Mouse (Mus musculus): Measurements from ENCODE around the gene Taar4.

Gene Taar4

DNA sequence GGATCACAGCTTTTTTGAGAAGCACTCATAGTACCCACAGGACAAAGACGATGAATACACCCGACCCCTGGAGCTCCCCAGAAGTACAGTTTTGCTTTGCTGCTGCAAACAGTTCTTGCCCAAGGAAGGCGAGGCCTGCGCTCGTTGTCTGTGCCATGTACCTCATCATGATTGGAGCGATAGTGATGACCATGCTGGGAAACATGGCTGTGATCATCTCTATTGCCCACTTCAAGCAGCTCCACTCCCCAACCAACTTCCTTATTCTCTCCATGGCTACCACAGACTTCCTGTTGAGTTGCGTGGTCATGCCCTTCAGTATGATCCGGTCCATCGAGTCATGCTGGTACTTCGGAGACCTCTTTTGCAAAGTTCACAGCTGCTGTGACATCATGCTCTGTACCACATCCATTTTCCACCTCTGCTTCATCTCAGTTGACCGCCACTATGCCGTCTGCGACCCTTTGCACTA is at the start of gene Taar4:
Taar4 (plus strand) TSS at position 51 of the 472 bp plus-strand sequence.
- no peak for DNase-seq

DNA sequence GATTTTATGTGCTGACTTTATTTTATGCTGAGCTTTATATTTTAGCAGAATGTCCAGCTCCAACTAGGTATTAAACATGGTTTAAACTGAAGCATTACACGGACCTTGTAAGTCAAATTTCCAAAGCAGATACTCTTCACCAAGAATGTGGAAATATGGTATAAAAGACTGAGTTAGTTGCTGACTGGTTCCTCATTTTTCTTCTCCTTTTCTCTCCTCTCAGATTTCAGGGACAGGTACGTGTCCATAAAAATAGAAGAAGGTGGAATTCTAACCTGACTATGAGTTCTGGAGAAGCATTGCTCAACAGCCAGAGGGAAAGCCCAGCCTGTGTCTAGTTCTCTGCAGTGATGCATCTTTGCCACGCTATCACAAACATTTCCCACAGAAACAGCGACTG is 40.2 kb upstream of the Taar4 start, which contains the start of gene Taar1:
Taar1 (plus strand) TSS at position 301 of the 400 bp plus-strand sequence.
- DNase-seq, result no peak

DNA sequence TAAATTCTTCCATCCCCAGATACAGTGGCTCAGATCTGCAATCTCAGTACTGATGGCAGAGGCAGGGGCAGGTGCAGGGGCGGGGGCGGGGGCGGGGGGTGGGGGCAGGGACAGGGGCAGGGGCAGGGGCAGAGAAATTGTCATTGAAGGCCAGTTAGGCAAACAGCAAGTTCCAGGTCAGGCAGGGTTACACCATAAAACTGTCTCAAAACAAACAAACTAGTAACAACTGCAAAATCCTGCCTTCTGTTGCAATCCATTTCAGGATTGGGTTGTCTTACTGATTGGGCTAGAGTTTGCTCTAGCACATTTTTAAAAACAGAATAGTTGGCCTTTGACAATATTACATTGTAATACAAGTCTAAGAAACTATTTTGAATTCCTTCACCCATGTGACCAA is 37.8 kb upstream of the Taar4 start:
- DNase-seq, result no peak

DNA sequence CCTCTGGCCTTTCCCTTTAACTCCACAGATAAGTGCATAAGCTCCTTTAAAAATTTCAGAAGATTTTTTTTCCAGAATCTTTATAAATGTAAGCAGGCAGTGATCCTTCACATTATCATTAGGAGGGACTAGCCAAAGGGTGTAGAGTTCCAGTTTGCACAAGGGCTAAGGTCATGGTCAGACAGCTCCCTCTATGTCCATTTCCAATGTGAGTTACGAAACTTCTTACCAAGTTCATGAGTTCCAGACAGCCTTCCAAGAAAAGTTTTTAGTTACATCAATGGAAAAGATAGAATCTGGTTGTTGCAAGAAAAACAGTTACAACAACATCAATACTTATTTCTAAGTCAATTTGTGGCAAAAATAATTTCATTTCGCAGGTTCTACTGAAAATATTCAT is 36.4 kb upstream of the Taar4 start:
- DNase-seq, result no peak

DNA sequence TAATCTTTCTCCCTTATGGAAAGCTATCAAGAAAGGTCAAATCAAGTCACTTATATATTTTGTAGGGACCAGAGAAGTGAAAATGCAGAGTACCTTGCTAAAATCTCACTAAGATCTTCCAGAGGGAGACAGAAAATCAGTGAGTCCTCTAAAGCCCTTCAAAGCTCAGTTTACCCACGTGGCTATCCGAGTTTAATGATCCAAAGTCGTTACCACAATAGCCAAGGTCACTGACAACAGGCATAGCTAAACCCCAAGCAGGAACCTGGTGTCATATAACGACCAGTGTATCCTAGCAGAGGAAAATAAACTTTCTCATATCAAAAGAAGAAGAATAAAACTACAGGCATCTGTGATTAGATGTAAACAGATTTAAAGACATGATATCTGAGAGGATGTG is 22.7 kb upstream of the Taar4 start:
- DNase-seq, result no peak

DNA sequence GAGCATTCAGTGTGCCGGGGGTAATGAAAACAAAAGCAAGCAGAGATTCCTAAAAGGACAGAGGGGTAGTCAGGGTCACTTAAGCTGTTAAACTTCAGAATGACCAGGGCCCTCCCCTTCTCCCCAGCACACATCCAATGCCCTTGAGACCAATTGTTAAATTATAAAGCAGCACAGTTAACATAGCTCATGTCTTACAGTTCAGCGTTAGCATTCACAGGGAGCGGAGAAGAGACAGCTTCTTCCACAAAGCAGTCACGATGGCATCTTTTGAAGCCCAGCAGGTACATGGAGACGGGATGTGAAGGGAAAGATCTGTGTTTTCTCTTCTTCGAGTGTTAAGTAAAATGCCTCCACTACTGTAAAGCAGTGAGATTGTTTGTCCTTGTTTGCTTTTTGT is 22.0 kb upstream of the Taar4 start, which contains the start of gene Taar2:
Taar2 (plus strand) TSS at position 261 of the 400 bp plus-strand sequence.
- no peak for DNase-seq

DNA sequence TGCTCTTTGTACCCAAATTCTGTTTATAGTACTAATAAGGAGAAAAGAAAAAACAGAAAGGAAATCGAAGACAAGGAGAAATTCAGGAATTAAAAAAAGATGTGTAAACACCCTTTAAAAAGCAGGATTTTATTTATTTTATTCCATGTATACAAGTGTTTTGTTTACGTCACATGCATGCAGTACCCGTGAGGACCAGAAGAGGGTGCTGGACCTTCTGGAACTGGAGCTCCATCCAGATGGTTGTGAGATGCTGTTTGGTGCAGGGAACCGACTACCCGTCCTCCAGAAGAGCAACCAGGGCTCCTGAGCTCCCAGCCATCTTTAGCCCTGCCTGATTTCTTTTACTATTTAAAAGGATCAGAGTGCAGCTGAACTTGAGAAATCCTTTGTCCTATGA is 17.8 kb upstream of the Taar4 start:
- no peak for DNase-seq

DNA sequence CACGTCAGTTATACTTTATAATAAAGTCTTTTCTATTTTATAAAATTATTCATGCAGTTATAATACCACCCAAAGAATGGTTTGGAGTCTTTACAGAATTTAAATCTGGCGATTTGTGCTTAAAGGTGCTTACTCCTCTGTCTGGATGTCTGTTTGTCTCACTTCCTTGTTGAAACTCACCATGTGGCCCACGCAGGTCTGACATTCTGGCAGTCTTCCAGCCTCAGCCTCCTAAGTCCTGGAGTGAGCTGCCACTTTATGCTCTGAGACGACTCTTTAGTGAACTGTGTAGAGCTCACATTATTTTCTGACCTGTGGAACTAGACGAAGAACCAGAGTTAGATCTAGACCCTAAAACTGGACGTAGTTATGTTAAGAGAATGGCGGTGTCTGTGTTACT is 12.3 kb upstream of the Taar4 start:
- DNase-seq, result peak; percentile 14 to 19

DNA sequence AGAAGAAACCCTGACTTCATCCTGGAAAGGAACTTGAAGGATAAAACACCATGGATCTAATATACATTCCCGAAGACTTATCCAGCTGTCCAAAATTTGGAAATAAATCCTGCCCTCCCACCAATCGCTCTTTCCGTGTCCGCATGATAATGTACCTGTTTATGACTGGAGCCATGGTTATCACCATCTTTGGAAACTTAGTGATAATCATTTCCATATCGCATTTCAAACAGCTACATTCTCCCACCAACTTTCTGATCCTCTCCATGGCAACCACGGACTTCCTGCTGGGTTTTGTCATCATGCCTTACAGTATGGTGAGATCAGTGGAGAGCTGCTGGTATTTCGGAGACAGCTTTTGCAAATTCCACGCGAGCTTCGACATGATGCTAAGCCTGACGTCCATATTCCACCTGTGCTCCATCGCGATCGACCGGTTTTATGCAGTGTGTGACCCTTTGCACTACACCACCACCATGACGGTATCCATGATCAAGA is 10.7 kb upstream of the Taar4 start, which contains the start of gene Taar3:
Taar3 (plus strand) TSS at position 51 of the 498 bp plus-strand sequence.
- no peak for DNase-seq

DNA sequence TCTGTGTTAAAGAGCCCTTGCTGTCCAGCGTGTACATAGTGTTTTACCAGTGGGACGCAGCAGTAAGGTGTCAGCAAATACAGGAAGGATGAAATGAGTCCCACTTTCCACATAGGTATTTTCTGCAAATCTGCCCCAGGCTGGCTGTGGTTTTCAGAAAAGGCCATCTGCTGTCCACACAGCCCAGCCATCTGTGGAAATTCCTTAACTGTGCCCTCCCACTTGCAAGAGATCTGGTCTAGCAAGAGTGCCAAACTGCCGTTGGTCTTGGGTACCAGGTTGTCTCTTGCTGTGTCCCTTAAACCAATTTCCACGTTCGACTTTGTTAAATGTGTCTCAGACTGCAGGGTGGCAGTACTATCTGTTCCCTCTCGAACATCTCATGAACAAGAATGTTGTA is 8.6 kb upstream of the Taar4 start:
- peak; percentile 56 to 63 for DNase-seq

DNA sequence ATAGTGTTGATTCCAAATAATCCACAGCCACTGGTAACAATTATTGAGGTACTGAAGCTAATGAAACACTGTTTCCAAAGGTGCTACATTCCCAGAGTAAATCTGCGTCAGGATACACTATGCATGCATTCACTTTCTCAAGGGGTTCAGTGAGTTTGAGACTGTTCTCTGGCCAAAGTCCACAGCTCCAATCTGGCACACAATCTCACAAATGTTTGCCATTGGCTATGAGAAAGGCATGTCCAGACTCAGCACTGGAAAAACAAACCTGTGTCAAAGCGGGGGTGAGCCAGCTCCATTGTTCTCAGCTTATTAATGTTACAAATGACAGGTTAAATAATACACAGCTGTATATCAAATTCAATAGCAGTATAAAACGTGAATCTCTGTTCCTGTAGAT is 1.2 kb upstream of the Taar4 start:
- DNase-seq, result no peak

DNA sequence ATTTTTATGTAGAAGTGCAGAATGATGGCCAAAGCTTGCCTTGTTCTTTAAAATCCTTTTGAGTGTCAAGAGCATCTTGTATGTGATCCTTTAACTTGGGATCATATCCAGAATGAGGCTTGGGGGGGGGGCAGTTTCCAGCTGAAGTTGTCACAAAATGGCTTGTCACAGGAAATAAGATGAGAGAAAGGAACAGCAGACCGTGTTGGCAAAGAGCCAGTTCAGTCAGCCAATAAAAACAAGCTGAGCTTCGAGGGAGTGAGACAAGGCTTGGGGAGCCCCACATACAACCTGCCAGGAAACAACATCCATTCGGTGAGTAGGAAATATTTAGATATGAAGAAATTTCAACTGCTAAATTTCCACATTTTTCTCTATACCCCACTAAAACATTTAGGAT is 3.1 kb downstream of the Taar4 start:
- no peak for DNase-seq

DNA sequence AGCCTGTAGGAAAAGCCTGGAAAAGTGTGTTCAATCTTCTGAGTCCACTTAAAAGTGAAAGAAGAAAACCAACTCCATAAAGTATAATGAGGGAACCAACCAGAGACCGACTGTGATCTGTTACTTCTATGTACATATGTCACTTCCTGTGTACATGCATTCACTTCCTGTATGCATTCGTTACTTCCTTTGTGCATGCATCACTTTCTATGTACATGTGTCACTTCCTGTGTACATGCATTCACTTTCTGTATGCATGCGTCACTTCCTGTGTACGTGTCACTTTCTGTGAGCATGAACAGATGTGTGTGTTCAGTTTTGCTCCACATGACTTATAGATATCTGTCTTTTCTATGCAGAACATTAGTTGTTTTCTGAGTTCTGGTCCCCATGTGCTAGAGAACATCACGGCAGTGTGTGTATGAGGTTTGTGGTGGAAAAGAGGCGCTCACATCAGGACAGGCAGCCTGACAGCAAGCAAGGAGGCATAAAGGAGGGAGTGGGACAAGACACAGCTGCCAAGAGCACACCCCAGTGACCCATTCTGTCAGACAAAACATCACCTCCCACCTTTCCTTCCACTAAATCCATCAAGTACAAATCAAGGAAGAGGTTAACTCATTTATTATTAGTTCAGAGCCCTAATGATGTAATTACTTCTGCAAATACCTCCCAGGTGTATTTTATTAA is 4.8 kb downstream of the Taar4 start:
- no peak for DNase-seq

DNA sequence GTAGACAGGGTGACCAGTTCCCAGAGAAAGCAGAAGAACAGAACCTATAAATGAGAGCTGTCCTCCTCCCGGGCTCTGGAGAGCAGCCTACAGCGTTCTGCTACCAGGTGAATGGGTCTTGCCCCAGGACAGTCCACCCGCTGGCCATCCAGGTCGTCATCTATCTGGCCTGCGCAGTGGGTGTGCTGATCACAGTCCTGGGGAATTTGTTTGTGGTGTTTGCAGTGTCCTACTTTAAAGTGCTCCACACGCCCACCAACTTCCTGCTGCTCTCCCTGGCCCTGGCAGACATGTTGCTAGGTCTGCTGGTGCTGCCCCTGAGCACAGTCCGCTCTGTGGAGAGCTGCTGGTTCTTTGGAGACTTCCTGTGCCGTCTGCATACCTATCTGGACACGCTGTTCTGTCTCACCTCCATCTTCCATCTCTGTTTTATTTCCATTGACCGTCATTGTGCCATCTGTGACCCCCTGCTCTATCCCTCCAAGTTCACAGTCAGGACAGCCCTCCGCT is 10.4 kb downstream of the Taar4 start, which contains the start of gene Taar5:
Taar5 (plus strand) TSS at position 51 of the 510 bp plus-strand sequence.
- no peak for DNase-seq

DNA sequence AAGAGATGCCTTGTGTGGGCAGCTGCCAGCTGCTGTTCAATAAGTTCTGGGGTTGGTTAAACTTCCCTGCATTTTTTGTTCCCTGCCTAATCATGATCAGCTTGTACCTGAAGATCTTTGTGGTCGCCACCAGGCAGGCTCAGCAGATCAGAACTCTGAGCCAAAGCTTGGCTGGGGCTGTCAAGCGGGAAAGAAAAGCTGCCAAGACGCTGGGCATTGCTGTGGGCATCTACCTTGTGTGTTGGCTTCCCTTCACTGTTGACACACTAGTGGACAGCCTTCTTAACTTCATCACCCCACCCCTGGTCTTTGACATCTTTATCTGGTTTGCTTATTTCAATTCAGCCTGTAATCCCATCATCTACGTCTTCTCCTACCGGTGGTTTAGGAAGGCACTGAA is 11.0 kb downstream of the Taar4 start:
- DNase-seq, result no peak

DNA sequence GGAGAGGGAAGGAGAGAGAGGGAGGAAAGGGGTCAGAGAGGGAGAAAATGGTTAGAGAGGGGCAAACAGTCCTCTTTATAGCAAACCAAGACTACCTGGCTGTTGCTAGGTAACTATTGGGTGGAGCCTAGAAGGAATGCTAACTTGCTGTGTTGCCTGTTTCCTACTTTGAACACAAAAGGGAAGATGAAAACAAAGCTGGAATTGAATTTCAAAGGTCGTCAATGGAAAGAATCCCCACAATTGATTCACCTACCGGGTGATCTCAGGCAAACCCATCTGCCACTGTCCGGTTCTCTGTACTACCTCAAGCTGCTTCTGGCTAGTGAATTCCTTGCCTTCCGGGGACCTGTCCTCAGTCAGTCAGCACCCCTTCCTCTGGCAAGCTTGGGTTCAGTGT is 17.7 kb downstream of the Taar4 start:
- no peak for DNase-seq

DNA sequence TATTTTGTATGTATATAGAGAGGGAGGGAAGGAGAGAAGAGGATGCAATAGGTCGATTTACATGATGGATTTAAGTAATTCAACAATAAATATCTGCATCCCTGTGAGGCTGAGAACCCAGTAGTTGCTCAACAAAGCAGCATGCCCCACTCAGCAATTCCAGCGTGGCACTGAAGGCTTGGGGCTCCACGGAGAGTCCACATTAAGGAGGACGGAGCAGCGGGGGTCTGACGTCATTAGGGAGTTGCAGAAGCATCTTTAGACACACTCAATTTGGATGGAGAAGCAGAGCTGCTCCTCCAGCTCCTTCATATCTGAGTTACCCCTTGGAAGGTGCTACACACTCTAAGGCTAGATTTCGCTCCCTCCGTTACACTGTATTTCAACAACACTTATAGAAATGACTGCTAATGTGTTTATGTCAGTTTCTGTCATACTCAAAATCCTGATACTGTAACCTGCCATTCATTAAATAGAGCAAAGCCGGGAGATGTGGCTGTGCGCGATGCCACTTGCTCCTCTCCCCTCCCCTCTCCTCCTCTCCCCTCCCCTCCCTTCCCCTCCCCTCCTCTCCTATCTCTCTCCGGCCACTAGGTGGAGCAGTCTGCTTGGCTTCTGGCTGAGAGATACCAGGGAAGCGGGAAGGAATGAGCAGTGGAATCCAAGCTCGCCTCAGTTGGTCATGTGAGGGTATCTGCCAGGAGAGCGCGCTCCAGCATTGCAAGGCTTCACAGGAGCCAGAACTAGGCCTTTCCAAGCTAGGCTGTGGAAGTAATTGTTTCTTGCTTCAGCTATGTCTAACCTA is 18.8 kb downstream of the Taar4 start:
- peak; percentile 62 to 63 for DNase-seq

DNA sequence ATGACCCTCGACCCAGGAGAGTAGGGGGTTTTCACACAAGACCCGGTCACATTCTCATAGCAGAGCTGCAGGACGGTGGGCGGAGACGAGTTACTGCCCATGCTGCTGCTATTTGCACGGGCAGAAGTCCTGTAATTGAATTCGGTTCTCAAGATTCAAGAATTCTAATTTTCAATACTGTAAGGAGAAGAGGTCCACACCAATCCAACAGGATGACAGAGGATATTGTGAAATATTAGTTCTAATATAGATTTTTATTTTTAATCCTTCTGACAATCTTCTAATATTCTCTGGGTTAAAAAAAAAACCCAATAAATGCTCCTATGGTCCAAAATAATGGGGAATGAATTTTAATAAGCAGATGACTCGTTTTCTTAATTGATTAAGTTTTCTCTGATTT is 25.3 kb downstream of the Taar4 start, which contains the start of gene Taar6:
Taar6 (minus strand) TSS at position 101 of the 400 bp plus-strand sequence.
- no peak for DNase-seq

DNA sequence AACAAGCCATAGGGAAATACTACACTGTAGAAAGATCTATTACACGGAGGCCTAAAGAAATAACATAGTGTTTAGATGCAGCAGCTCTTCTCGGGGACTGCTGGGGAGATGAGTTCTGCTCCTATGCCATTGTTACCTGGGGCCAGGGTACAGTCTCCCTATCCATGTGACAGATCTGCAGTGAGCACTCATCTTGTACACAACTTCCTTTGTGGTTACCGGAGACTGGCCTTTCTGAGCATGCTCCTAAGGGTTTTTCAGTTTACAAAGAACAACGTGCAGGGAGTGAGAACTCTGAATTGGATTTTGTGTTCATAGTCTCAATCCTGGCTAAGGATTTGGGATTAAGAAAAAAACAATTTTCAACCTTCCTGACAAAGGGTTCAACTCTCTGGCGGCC is 26.1 kb downstream of the Taar4 start:
- DNase-seq, result no peak

DNA sequence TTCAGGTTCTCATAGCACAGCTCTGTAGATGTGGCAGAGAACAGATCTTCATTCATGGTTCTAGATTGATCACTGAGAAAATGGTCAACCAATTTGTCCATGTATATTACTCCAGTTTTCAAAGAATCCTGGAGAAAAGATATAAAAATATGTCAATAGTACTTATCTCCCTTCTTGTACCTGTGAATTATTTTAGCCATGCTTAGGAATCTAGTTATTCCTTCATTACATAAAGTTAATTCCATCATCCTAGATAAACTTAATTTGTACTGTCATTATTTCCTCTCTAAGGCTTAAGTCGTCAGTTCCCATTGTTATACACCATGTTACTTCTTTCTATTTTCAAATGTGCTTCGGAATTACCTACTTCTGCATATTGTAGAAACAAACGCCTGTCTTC is 33.1 kb downstream of the Taar4 start, which contains the start of gene Taar7a:
Taar7a (minus strand) TSS at position 101 of the 400 bp plus-strand sequence.
- DNase-seq, result no peak

DNA sequence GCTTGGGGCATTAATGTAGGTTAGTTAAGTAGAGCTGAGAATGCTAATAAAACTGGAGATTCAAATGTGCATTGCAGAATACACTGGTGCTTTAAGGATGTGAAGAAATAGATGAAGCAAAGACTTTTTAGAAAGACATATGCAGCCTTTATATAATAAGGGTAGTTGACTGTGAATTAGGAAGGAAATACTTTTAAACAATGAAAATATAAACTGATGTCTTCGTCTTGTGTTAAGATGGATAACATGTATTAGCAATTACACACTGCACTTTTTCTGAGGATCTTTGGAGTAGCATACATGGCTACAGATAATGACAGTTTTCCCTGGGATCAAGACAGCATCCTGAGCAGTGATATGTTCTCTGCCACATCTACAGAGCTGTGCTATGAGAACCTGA is 39.3 kb downstream of the Taar4 start, which contains the start of gene Taar7b:
Taar7b (plus strand) TSS at position 301 of the 400 bp plus-strand sequence.
- DNase-seq, result no peak

DNA sequence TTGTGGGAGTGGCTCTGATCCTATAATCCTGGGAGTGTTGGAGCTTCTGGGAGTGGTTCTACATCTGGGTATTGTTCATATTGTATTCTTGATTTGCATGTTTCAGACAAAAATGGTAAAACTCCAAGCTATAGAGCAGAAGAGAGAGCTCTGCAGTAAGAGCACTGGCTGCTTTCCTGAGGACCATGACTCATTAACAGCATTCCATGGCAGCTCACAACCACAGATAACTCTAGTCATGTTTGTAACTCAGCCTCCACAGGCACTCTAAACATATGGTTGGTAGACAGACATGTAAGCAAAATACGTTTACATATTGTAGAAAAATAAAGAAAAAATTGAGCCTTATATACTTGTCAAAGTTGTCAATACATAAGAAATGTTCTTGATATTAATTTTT is 46.1 kb downstream of the Taar4 start:
- no peak for DNase-seq

DNA sequence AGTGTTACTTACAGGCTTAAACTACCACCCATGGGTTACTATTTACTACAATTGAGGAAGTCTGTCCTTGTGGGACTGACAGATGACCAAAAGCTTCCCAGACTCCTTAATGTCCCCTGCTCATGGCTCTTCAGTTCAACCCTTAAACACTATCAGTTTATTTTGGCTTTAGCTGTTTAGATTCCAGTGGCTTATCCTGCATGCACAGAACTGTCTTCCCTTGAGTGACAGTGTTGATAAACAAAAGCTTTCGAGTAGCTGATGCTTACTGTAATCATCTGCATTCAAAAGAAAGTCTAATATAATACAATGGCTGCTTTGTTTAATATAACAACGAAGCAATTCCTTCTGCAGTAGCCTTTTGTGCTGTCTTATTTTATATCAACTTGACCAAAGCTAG is 46.7 kb downstream of the Taar4 start:
- no peak for DNase-seq
